Mouse (Mus musculus): ENCODE measurements at regions not wholly inside any gene's neighbourhood (a gene's known extent, or its start where the extent isn't known, plus 50 kb on each side); places are given as distances from the start of the nearest gene placed in this dataset.

GRCm38 (mm10) chr1:151098763-151099162 is 83.6 kb upstream of the Gm47985 start:
- H3K36me3 ChIP-seq (ENCODE audit: control insufficient read depth, insufficient read depth, low read length): no peaks in the 10 kb centered on the region
- no peaks in the 10 kb centered on the region for H3K27me3 ChIP-seq (ENCODE audit: control insufficient read depth, insufficient read depth, low read length)
- peaks cover 7% of the 10 kb centered on the region for H3K4me1 ChIP-seq (replicated peaks; ENCODE audit: control insufficient read depth, insufficient read depth, low read length)
- H3K27ac ChIP-seq (ENCODE audit: control insufficient read depth, insufficient read depth, low read length): no peak overlapping the region
- H3K4me3 ChIP-seq (ENCODE audit: control insufficient read depth, insufficient read depth, low read length): no peak overlapping the region
- no peak for DNase-seq
- 100% methylated on average over 1 of the region's 1 CpGs for WGBS
- TF ChIP-seq POLR2A (IDR thresholded peaks at IDR 0.05; ENCODE audit: control insufficient read depth, extremely low read depth, insufficient read depth, low read length, poor library complexity) (no peak), CTCF (IDR thresholded peaks at IDR 0.05; ENCODE audit: borderline replicate concordance, control insufficient read depth, extremely low read depth, insufficient read depth, low read length, poor library complexity) (no peak)

GRCm38 (mm10) chr1:151100565-151101483 is 81.5 kb upstream of the Gm47985 start:
- no peak overlapping the region for H3K4me3 ChIP-seq (ENCODE audit: control insufficient read depth, insufficient read depth, low read length)
- H3K36me3 ChIP-seq (ENCODE audit: control insufficient read depth, insufficient read depth, low read length): no peaks in the 10 kb centered on the region
- H3K4me1 ChIP-seq (replicated peaks; ENCODE audit: control insufficient read depth, insufficient read depth, low read length): peaks cover 12% of the 10 kb centered on the region
- no peaks in the 10 kb centered on the region for H3K27me3 ChIP-seq (ENCODE audit: control insufficient read depth, insufficient read depth, low read length)
- no peak for TF ChIP-seq CTCF (IDR thresholded peaks at IDR 0.05; ENCODE audit: borderline replicate concordance, control insufficient read depth, extremely low read depth, insufficient read depth, low read length, poor library complexity)
- TF ChIP-seq POLR2A (IDR thresholded peaks at IDR 0.05; ENCODE audit: control insufficient read depth, extremely low read depth, insufficient read depth, low read length, poor library complexity): no peak
- 97% methylated on average over 12 of the region's 12 CpGs for WGBS
- DNase-seq: no peak
- H3K27ac ChIP-seq (ENCODE audit: control insufficient read depth, insufficient read depth, low read length): no peak overlapping the region

- Histone ChIP-seq H3K4me3 (ENCODE audit: control insufficient read depth, insufficient read depth, low read length) (no peak overlapping the region), H3K4me1 (replicated peaks; ENCODE audit: control insufficient read depth, insufficient read depth, low read length) (peaks cover 10% of the 10 kb centered on the region), H3K36me3 (ENCODE audit: control insufficient read depth, insufficient read depth, low read length) (no peaks in the 10 kb centered on the region), H3K27me3 (ENCODE audit: control insufficient read depth, insufficient read depth, low read length) (no peaks in the 10 kb centered on the region), H3K27ac (ENCODE audit: control insufficient read depth, insufficient read depth, low read length) (no peak overlapping the region)
- DNase-seq: no peak
- WGBS: 84% methylated on average over 1 of the region's 1 CpGs
- TF ChIP-seq CTCF (IDR thresholded peaks at IDR 0.05; ENCODE audit: borderline replicate concordance, control insufficient read depth, extremely low read depth, insufficient read depth, low read length, poor library complexity) (no peak), POLR2A (IDR thresholded peaks at IDR 0.05; ENCODE audit: control insufficient read depth, extremely low read depth, insufficient read depth, low read length, poor library complexity) (no peak)
Measured at GRCm38 (mm10) chr1:151101516-151101915, 80.8 kb upstream of the Gm47985 start.

GRCm38 (mm10) chr1:151102061-151102460 is 80.3 kb upstream of the Gm47985 start:
- Histone ChIP-seq H3K27me3 (ENCODE audit: control insufficient read depth, insufficient read depth, low read length) (no peaks in the 10 kb centered on the region), H3K4me1 (replicated peaks; ENCODE audit: control insufficient read depth, insufficient read depth, low read length) (peaks cover 7% of the 10 kb centered on the region), H3K4me3 (ENCODE audit: control insufficient read depth, insufficient read depth, low read length) (no peak overlapping the region), H3K27ac (ENCODE audit: control insufficient read depth, insufficient read depth, low read length) (no peak overlapping the region), H3K36me3 (ENCODE audit: control insufficient read depth, insufficient read depth, low read length) (no peaks in the 10 kb centered on the region)
- WGBS: 36% methylated on average over 3 of the region's 3 CpGs
- no peak for DNase-seq
- no peak for TF ChIP-seq POLR2A (IDR thresholded peaks at IDR 0.05; ENCODE audit: control insufficient read depth, extremely low read depth, insufficient read depth, low read length, poor library complexity)
- no peak for TF ChIP-seq CTCF (IDR thresholded peaks at IDR 0.05; ENCODE audit: borderline replicate concordance, control insufficient read depth, extremely low read depth, insufficient read depth, low read length, poor library complexity)

- no peak overlapping the region for H3K27ac ChIP-seq (ENCODE audit: control insufficient read depth, insufficient read depth, low read length)
- TF ChIP-seq POLR2A (IDR thresholded peaks at IDR 0.05; ENCODE audit: control insufficient read depth, extremely low read depth, insufficient read depth, low read length, poor library complexity): no peak
- no peak for TF ChIP-seq CTCF (IDR thresholded peaks at IDR 0.05; ENCODE audit: borderline replicate concordance, control insufficient read depth, extremely low read depth, insufficient read depth, low read length, poor library complexity)
Measured at GRCm38 (mm10) chr1:151102646-151103391, 79.5 kb upstream of the Gm47985 start.

GRCm38 (mm10) chr1:151103522-151104037 is 78.8 kb upstream of the Gm47985 start:
- no peak overlapping the region for H3K4me3 ChIP-seq (ENCODE audit: control insufficient read depth, insufficient read depth, low read length)
- H3K4me1 ChIP-seq (replicated peaks; ENCODE audit: control insufficient read depth, insufficient read depth, low read length): peaks cover 5% of the 10 kb centered on the region; the same call in 1 of the 2 replicates
- no peaks in the 10 kb centered on the region for H3K27me3 ChIP-seq (ENCODE audit: control insufficient read depth, insufficient read depth, low read length)
- DNase-seq: no peak
- WGBS: 93% methylated on average over 6 of the region's 6 CpGs
- no peak overlapping the region for H3K27ac ChIP-seq (ENCODE audit: control insufficient read depth, insufficient read depth, low read length)
- no peak for TF ChIP-seq POLR2A (IDR thresholded peaks at IDR 0.05; ENCODE audit: control insufficient read depth, extremely low read depth, insufficient read depth, low read length, poor library complexity)
- TF ChIP-seq CTCF (IDR thresholded peaks at IDR 0.05; ENCODE audit: borderline replicate concordance, control insufficient read depth, extremely low read depth, insufficient read depth, low read length, poor library complexity): no peak
- H3K36me3 ChIP-seq (ENCODE audit: control insufficient read depth, insufficient read depth, low read length): no peaks in the 10 kb centered on the region

More at GRCm38 (mm10) chr1:151102646-151103391, 79.5 kb upstream of the Gm47985 start:
- H3K4me1 ChIP-seq (replicated peaks; ENCODE audit: control insufficient read depth, insufficient read depth, low read length): peaks cover 6% of the 10 kb centered on the region
- no peak overlapping the region for H3K4me3 ChIP-seq (ENCODE audit: control insufficient read depth, insufficient read depth, low read length)
- no peaks in the 10 kb centered on the region for H3K27me3 ChIP-seq (ENCODE audit: control insufficient read depth, insufficient read depth, low read length)
- no peaks in the 10 kb centered on the region for H3K36me3 ChIP-seq (ENCODE audit: control insufficient read depth, insufficient read depth, low read length)
- 89% methylated on average over 16 of the region's 16 CpGs for WGBS
- no peak for DNase-seq
